Mouse (Mus musculus) limb, embryonic 12.5 days (tissue): Measurements from ENCODE around the gene Rpl35a. TPM values are rescaled to one million over a fixed set of nuclear protein-coding genes. Genes with fewer than 3 reads are reported as not detected.
"Not testable (repeated sequence)": the region's sequence is repeated elsewhere in the genome, so short reads cannot be mapped to it uniquely, and the experiment has no call there.

Source experiments
- ATAC-seq: fragments of 200-750 bp; cut with Nextera tagmentation; 2 replicates; pipeline ENCODE4 v1.8.0; 2017; ENCODE audit warnings: low read depth, moderate TSS enrichment; ENCODE audit not compliant: insufficient number of reproducible peaks, insufficient read depth, low FRiP score, low TSS enrichment
- H3K27ac ChIP-seq: fragments of 300-500 bp; sonication (generic); 2 replicates; pipeline ENCODE4 v1.5.1; 2016; ENCODE audit warnings: mild to moderate bottlenecking, moderate library complexity
- H3K27me3 ChIP-seq: fragments of 300-500 bp; sonication (generic); 2 replicates; pipeline ENCODE4 v1.6.1; 2016; ENCODE audit warnings: mild to moderate bottlenecking, moderate library complexity
- H3K36me3 ChIP-seq: fragments of 300-500 bp; sonication (generic); 2 replicates; pipeline ENCODE4 v1.6.1; 2016; ENCODE audit warnings: mild to moderate bottlenecking, moderate library complexity
- H3K4me1 ChIP-seq: fragments of 300-500 bp; sonication (generic); replicated peaks from 2 replicates; pipeline ENCODE4 v1.6.1; 2016
- H3K4me2 ChIP-seq: fragments of 300-500 bp; sonication (generic); 2 replicates; pipeline ENCODE4 v1.6.1; 2016; ENCODE audit warnings: mild to moderate bottlenecking, moderate library complexity
- H3K4me3 ChIP-seq: fragments of 300-500 bp; sonication (generic); replicated peaks from 2 replicates; pipeline ENCODE4 v1.5.1; 2016; ENCODE audit warnings: mild to moderate bottlenecking
- H3K9ac ChIP-seq: fragments of 300-500 bp; sonication (generic); replicated peaks from 2 replicates; pipeline ENCODE4 v1.6.1; 2016; ENCODE audit warnings: mild to moderate bottlenecking, moderate library complexity
- H3K9me3 ChIP-seq: fragments of 300-500 bp; sonication (generic); 2 replicates; pipeline ENCODE4 v1.6.1; 2016; ENCODE audit warnings: mild to moderate bottlenecking, moderate library complexity
- WGBS: fragments of 180-500 bp; shearing (Covaris S2); methylation state at CpG from one replicate; pipeline ENCODE4 v1.1.7; 2016; 5-methylcytosine and 5-hydroxymethylcytosine counted together
- polyA plus RNA-seq: library from polyadenylated mRNA; unstranded; fragments of >200 nt; fragmentation: Nextera tagmentation; extraction: Ambion mirVana; gene quantifications from 2 replicates; pipeline ENCODE4 v1.2.1, GENCODE M21; 2016

The Rpl35a gene
- polyA plus RNA-seq, 1 experiment from 2014 or later: 1,024 TPM

- WGBS: 6% methylated on average over 4 of the region's 4 CpGs
- Histone ChIP-seq H3K4me1 (no peaks in the 10 kb centered on the region), H3K4me2 (no peak overlapping the region), H3K27me3 (no peaks in the 10 kb centered on the region), H3K9me3 (no peaks in the 10 kb centered on the region), H3K36me3 (no peaks in the 10 kb centered on the region), H3K9ac (no peak overlapping the region), H3K4me3 (no peak overlapping the region), H3K27ac (no peak overlapping the region)
- no peak for ATAC-seq
These were observed 32.5 kb upstream of the Rpl35a start for GRCm38 (mm10) chr16:33023750-33024149.

GRCm38 (mm10) chr16:33024456-33025104 is 31.7 kb upstream of the Rpl35a start:
- 66% methylated on average over 8 of the region's 8 CpGs for WGBS
- ATAC-seq: no peak
- Histone ChIP-seq H3K9ac (no peak overlapping the region), H3K27me3 (no peaks in the 10 kb centered on the region), H3K4me2 (no peak overlapping the region), H3K4me3 (no peak overlapping the region), H3K27ac (no peak overlapping the region), H3K4me1 (no peaks in the 10 kb centered on the region), H3K9me3 (no peaks in the 10 kb centered on the region), H3K36me3 (no peaks in the 10 kb centered on the region)

- Histone ChIP-seq H3K4me3 (no peak overlapping the region), H3K9ac (no peak overlapping the region), H3K4me1 (no peaks in the 10 kb centered on the region), H3K27me3 (no peaks in the 10 kb centered on the region), H3K27ac (no peak overlapping the region), H3K9me3 (no peaks in the 10 kb centered on the region), H3K4me2 (no peak overlapping the region), H3K36me3 (no peaks in the 10 kb centered on the region)
- no peak for ATAC-seq
- 83% methylated on average over 7 of the region's 7 CpGs for WGBS
These were observed 29.9 kb upstream of the Rpl35a start for GRCm38 (mm10) chr16:33026357-33026756.

GRCm38 (mm10) chr16:33036006-33036405 is 20.2 kb upstream of the Rpl35a start:
- Histone ChIP-seq H3K9me3 (no peaks in the 10 kb centered on the region), H3K27ac (0 out of 2 replicates have a peak overlapping the region, but pooled peaks have one; percentile 17), H3K4me2 (no peak overlapping the region), H3K4me3 (no peak overlapping the region), H3K4me1 (peaks cover 3% of the 10 kb centered on the region; the same call in 1 of the 2 replicates), H3K36me3 (no peaks in the 10 kb centered on the region), H3K27me3 (no peaks in the 10 kb centered on the region), H3K9ac (no peak overlapping the region)
- ATAC-seq: no peak
- 51% methylated on average over 4 of the region's 4 CpGs for WGBS

GRCm38 (mm10) chr16:33042682-33043081 is 13.6 kb upstream of the Rpl35a start:
- no peaks in the 10 kb centered on the region for H3K9me3 ChIP-seq
- no peaks in the 10 kb centered on the region for H3K4me1 ChIP-seq
- no peak overlapping the region for H3K9ac ChIP-seq
- H3K4me3 ChIP-seq: no peak overlapping the region
- no peak overlapping the region for H3K27ac ChIP-seq
- H3K27me3 ChIP-seq: no peaks in the 10 kb centered on the region
- H3K36me3 ChIP-seq: no peaks in the 10 kb centered on the region
- WGBS: 86% methylated on average over 1 of the region's 1 CpGs
- ATAC-seq: no peak
- no peak overlapping the region for H3K4me2 ChIP-seq

- H3K9ac ChIP-seq: no peak overlapping the region
- no peak for ATAC-seq
- no peak overlapping the region for H3K27ac ChIP-seq
- H3K27me3 ChIP-seq: no peaks in the 10 kb centered on the region
- H3K4me1 ChIP-seq: no peaks in the 10 kb centered on the region
- H3K9me3 ChIP-seq: no peaks in the 10 kb centered on the region
- 77% methylated on average over 2 of the region's 2 CpGs for WGBS
- H3K4me2 ChIP-seq: no peak overlapping the region
- no peak overlapping the region for H3K4me3 ChIP-seq
- no peaks in the 10 kb centered on the region for H3K36me3 ChIP-seq
These were observed 13.0 kb upstream of the Rpl35a start for GRCm38 (mm10) chr16:33043268-33043667.

GRCm38 (mm10) chr16:33048004-33048403 is 8.2 kb upstream of the Rpl35a start:
- 98% methylated on average over 1 of the region's 1 CpGs for WGBS
- Histone ChIP-seq H3K4me1 (no peaks in the 10 kb centered on the region), H3K27ac (no peak overlapping the region), H3K9ac (no peak overlapping the region), H3K36me3 (no peaks in the 10 kb centered on the region), H3K9me3 (no peaks in the 10 kb centered on the region), H3K4me3 (no peak overlapping the region), H3K4me2 (no peak overlapping the region), H3K27me3 (no peaks in the 10 kb centered on the region)
- no peak for ATAC-seq

GRCm38 (mm10) chr16:33048686-33049085 is 7.6 kb upstream of the Rpl35a start:
- 83% methylated on average over 2 of the region's 2 CpGs for WGBS
- Histone ChIP-seq H3K27me3 (no peaks in the 10 kb centered on the region), H3K4me1 (no peaks in the 10 kb centered on the region), H3K4me2 (no peak overlapping the region), H3K4me3 (no peak overlapping the region), H3K27ac (no peak overlapping the region), H3K9ac (no peak overlapping the region), H3K36me3 (no peaks in the 10 kb centered on the region), H3K9me3 (no peaks in the 10 kb centered on the region)
- ATAC-seq: no peak

GRCm38 (mm10) chr16:33049809-33050208 is 6.4 kb upstream of the Rpl35a start:
- Histone ChIP-seq H3K27me3 (no peaks in the 10 kb centered on the region), H3K9ac (no peak overlapping the region), H3K36me3 (no peaks in the 10 kb centered on the region), H3K4me3 (no peak overlapping the region), H3K4me1 (no peaks in the 10 kb centered on the region), H3K27ac (no peak overlapping the region), H3K9me3 (no peaks in the 10 kb centered on the region), H3K4me2 (no peak overlapping the region)
- ATAC-seq: no peak
- 93% methylated on average over 16 of the region's 16 CpGs for WGBS

- 66% methylated on average over 5 of the region's 5 CpGs for WGBS
- Histone ChIP-seq H3K4me2 (no peak overlapping the region), H3K27me3 (no peaks in the 10 kb centered on the region), H3K4me1 (peaks cover 9% of the 10 kb centered on the region), H3K36me3 (peaks cover 4% of the 10 kb centered on the region), H3K4me3 (no peak overlapping the region), H3K9ac (no peak overlapping the region), H3K9me3 (no peaks in the 10 kb centered on the region), H3K27ac (no peak overlapping the region)
- ATAC-seq: no peak
These were observed 3.1 kb upstream of the Rpl35a start for GRCm38 (mm10) chr16:33053141-33053540.

- 84% methylated on average over 2 of the region's 2 CpGs for WGBS
- not testable (repeated sequence) for H3K4me3 ChIP-seq, H3K4me2 ChIP-seq, H3K27me3 ChIP-seq, H3K27ac ChIP-seq, H3K9ac ChIP-seq, ATAC-seq, H3K9me3 ChIP-seq
- Histone ChIP-seq H3K4me1 (peaks cover 14% of the 10 kb centered on the region), H3K36me3 (peaks cover 22% of the 10 kb centered on the region)
These were observed 1.3 kb upstream of the Rpl35a start for GRCm38 (mm10) chr16:33054927-33055326.

GRCm38 (mm10) chr16:33055655-33056054 is 598 bp upstream of the Rpl35a start:
- 24% methylated on average over 10 of the region's 10 CpGs for WGBS
- peaks cover 29% of the 10 kb centered on the region for H3K36me3 ChIP-seq
- H3K4me1 ChIP-seq: peaks cover 14% of the 10 kb centered on the region
- peak overlapping the region; percentile 73 for H3K4me2 ChIP-seq
- no peaks in the 10 kb centered on the region for H3K27me3 ChIP-seq
- peak overlapping the region; percentile 92 for H3K4me3 ChIP-seq
- ATAC-seq: peak; percentile 16; the same call in 1 of the 2 replicates
- 0 out of 2 replicates have a peak overlapping the region, but pooled peaks have one; percentile 97 for H3K9ac ChIP-seq
- H3K9me3 ChIP-seq: no peaks in the 10 kb centered on the region
- H3K27ac ChIP-seq: no peak overlapping the region
